Mouse (Mus musculus) hindbrain, embryonic 10.5 days (tissue): Measurements from ENCODE around the gene Gm30083. TPM values are rescaled to one million over a fixed set of nuclear protein-coding genes. Genes with fewer than 3 reads are reported as not detected.

Experiments used
- DNase-seq: peaks from one replicate; pipeline ENCODE4 v3.0.0-alpha.2; 2017; ENCODE audit warnings: low spot score
- H3K27ac ChIP-seq: fragments of 300-500 bp; sonication (generic); 2 replicates; pipeline ENCODE4 v1.5.1; 2016; ENCODE audit warnings: mild to moderate bottlenecking, moderate library complexity
- H3K27me3 ChIP-seq: fragments of 300-500 bp; sonication (generic); 2 replicates; pipeline ENCODE4 v1.6.1; 2016; ENCODE audit warnings: mild to moderate bottlenecking; ENCODE audit not compliant: poor library complexity, insufficient read depth, severe bottlenecking
- H3K36me3 ChIP-seq: fragments of 300-500 bp; sonication (generic); 2 replicates; pipeline ENCODE4 v1.6.1; 2016; ENCODE audit warnings: mild to moderate bottlenecking, moderate library complexity
- H3K4me1 ChIP-seq: fragments of 300-500 bp; sonication (generic); replicated peaks from 2 replicates; pipeline ENCODE4 v1.6.1; 2016; ENCODE audit warnings: mild to moderate bottlenecking
- H3K4me3 ChIP-seq: fragments of 300-500 bp; sonication (generic); 2 replicates; pipeline ENCODE4 v1.5.1; 2016; ENCODE audit warnings: mild to moderate bottlenecking, moderate library complexity
- H3K9me3 ChIP-seq: fragments of 300-500 bp; sonication (generic); 2 replicates; pipeline ENCODE4 v1.6.1; 2016; ENCODE audit warnings: mild to moderate bottlenecking, moderate library complexity
- WGBS: fragments of 180-500 bp; shearing (Covaris S2); methylation state at CpG from one replicate; pipeline ENCODE4 v1.1.7; 2016; 5-methylcytosine and 5-hydroxymethylcytosine counted together
- polyA plus RNA-seq: library from polyadenylated mRNA; unstranded; fragments of >200 nt; fragmentation: Nextera tagmentation; extraction: Ambion mirVana; gene quantifications from 2 replicates; pipeline ENCODE4 v1.2.1, GENCODE M21; 2016

The Gm30083 gene
- polyA plus RNA-seq, 1 experiment from 2014 or later = not detected

GRCm38 (mm10) chr14:33953761-33954160, 61.2 kb downstream of the Gm30083 start, which contains the start of gene Rbp3:
TSS of gene Rbp3 (plus strand) at chr14:33954003.
- H3K27ac ChIP-seq = no peak within 1 kb of the TSS
- H3K4me1 ChIP-seq = no peaks in the 10 kb centered on the region
- H3K27me3 ChIP-seq = no peaks in the 10 kb centered on the region
- DNase-seq = no peak
- no peaks in the 10 kb centered on the region for H3K9me3 ChIP-seq
- 89% methylated on average over 5 of the region's 5 CpGs for WGBS
- no peak within 1 kb of the TSS for H3K4me3 ChIP-seq
- H3K36me3 ChIP-seq = no peaks in the 10 kb centered on the region

GRCm38 (mm10) chr14:33952233-33952981, 62.6 kb downstream of the Gm30083 start:
- H3K27me3 ChIP-seq = no peaks in the 10 kb centered on the region
- no peak overlapping the region for H3K27ac ChIP-seq
- no peaks in the 10 kb centered on the region for H3K4me1 ChIP-seq
- DNase-seq = no peak
- no peaks in the 10 kb centered on the region for H3K36me3 ChIP-seq
- H3K9me3 ChIP-seq = no peaks in the 10 kb centered on the region
- no peak overlapping the region for H3K4me3 ChIP-seq
- WGBS = 56% methylated on average over 6 of the region's 6 CpGs

GRCm38 (mm10) chr14:33946125-33946524, 68.9 kb downstream of the Gm30083 start:
- 83% methylated on average over 6 of the region's 6 CpGs for WGBS
- H3K4me3 ChIP-seq = no peak overlapping the region
- no peak overlapping the region for H3K27ac ChIP-seq
- DNase-seq = no peak
- H3K4me1 ChIP-seq = no peaks in the 10 kb centered on the region
- no peaks in the 10 kb centered on the region for H3K9me3 ChIP-seq
- H3K36me3 ChIP-seq = no peaks in the 10 kb centered on the region
- H3K27me3 ChIP-seq = no peaks in the 10 kb centered on the region

GRCm38 (mm10) chr14:33942222-33942621, 72.8 kb downstream of the Gm30083 start:
- no peaks in the 10 kb centered on the region for H3K9me3 ChIP-seq
- no peak overlapping the region for H3K4me3 ChIP-seq
- 77% methylated on average over 5 of the region's 5 CpGs for WGBS
- H3K4me1 ChIP-seq = 0 out of 2 replicates have a peak, but pooled peaks cover 3% of the 10 kb centered on the region
- H3K27ac ChIP-seq = no peak overlapping the region
- no peaks in the 10 kb centered on the region for H3K27me3 ChIP-seq
- no peak for DNase-seq
- H3K36me3 ChIP-seq = no peaks in the 10 kb centered on the region

- DNase-seq = no peak
- H3K36me3 ChIP-seq = no peaks in the 10 kb centered on the region
- no peaks in the 10 kb centered on the region for H3K9me3 ChIP-seq
- 0 out of 2 replicates have a peak, but pooled peaks cover 4% of the 10 kb centered on the region for H3K27me3 ChIP-seq
- WGBS = 74% methylated on average over 8 of the region's 8 CpGs
- 0 out of 2 replicates have a peak, but pooled peaks cover 3% of the 10 kb centered on the region for H3K4me1 ChIP-seq
- H3K27ac ChIP-seq = no peak within 1 kb of the TSS
- no peak within 1 kb of the TSS for H3K4me3 ChIP-seq
Measured at GRCm38 (mm10) chr14:33940739-33941138, 74.2 kb downstream of the Gm30083 start, which contains the start of gene Gdf2. TSS of gene Gdf2 (plus strand) at chr14:33941039.

- Histone ChIP-seq H3K4me1 (0 out of 2 replicates have a peak, but pooled peaks cover 3% of the 10 kb centered on the region), H3K27me3 (0 out of 2 replicates have a peak, but pooled peaks cover 6% of the 10 kb centered on the region), H3K36me3 (no peaks in the 10 kb centered on the region), H3K9me3 (no peaks in the 10 kb centered on the region), H3K4me3 (peak overlapping the region; percentile 35; the same call in 1 of the 2 replicates), H3K27ac (peak overlapping the region; percentile 67; the same call in 1 of the 2 replicates)
- DNase-seq = peak; percentile 86
- 27% methylated on average over 9 of the region's 9 CpGs for WGBS
Measured at GRCm38 (mm10) chr14:33939117-33939516, 75.9 kb downstream of the Gm30083 start.

Other genes starting within 250 kb of the Gm30083 start
- 3.8 and 5.6 TPM in 2 replicates for gene Gdf10, start 91.6 kb downstream of the Gm30083 start, polyA plus RNA-seq
- not detected in 2 replicates for gene Gdf2, start 74.1 kb downstream of the Gm30083 start, polyA plus RNA-seq
- gene Rbp3, start 61.2 kb downstream of the Gm30083 start, polyA plus RNA-seq = not detected in 2 replicates
- gene Zfp488, start 36.4 kb downstream of the Gm30083 start, polyA plus RNA-seq = 0.16 and 0.45 TPM in 2 replicates
- not detected in 2 replicates for gene Gm5460, start 1.6 kb upstream of the Gm30083 start, polyA plus RNA-seq
- gene Antxrl, start 37.5 kb upstream of the Gm30083 start, polyA plus RNA-seq = not detected in 2 replicates
- gene Anxa8, start 70.8 kb upstream of the Gm30083 start, polyA plus RNA-seq = 1.3 and 1.7 TPM in 2 replicates
- gene A630023A22Rik, start 87.6 kb upstream of the Gm30083 start, polyA plus RNA-seq = not detected in 2 replicates
- not detected in 2 replicates for gene Npy4r, start 137.3 kb upstream of the Gm30083 start, polyA plus RNA-seq
- 0.49 and 1.2 TPM in 2 replicates for gene Gprin2, start 186.5 kb upstream of the Gm30083 start, polyA plus RNA-seq
- 0.14 and 0.17 TPM in 2 replicates for gene Syt15, start 204.4 kb upstream of the Gm30083 start, polyA plus RNA-seq